Mouse (Mus musculus): Measurements from ENCODE around the gene Brap.

DNA sequence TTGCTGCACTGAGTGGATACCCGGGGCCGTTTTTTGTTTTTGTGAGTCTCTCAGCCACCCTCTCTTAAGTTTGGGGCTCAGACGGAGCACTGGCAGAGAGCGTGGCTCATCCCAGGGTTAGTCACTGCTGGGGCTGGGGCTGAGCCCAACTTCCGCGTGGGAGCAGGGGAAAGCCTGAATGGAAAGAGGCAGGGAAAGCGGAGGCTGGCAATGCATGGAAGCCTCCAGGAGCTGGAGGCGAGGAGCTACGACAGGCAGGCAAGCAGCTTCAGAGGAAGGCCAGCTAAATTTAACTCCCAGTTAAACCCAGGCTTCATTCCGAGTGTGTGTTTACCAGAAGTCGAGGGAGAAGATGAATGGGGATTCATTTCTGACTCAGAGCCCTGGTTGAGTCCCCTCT lies 40.1 kb downstream of the Brap start:
- no peak for TF ChIP-seq MYOG (IDR thresholded peaks at IDR 0.05; ENCODE audit: control insufficient read depth in 1 of 3, insufficient read depth in 1 of 3, insufficient read length in 2 of 3, low read depth in 2 of 3)
- peak; percentile 46 for TF ChIP-seq POLR2A (IDR thresholded peaks at IDR 0.05; ENCODE audit: insufficient read length, low read depth)
- no peak for TF ChIP-seq TCF3 (IDR thresholded peaks at IDR 0.05; ENCODE audit: insufficient read length, low read depth)

Data from myocyte (in vitro differentiated cells).